Mouse (Mus musculus): ENCODE measurements around the gene Ptprm.
A peak's percentile ranks its signal among the peaks of the same experiment; 100 is the strongest.

The Ptprm gene

DNA sequence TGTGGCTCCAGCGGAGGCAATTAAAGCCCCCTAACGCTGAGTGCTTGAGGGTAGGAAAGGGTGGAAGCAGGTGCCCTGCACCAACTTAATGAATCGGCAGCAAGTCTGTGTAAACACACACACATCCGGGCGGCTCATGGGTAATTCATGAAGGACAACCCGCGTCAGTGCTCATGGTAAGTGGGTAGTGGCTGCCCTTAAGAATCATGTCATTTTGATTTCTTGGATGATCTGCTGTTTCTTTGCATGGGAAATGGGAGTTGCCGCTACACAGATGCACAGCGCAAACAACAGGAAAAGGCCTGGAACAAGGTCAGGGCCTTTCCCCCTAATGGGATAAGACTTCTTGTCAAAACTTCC is 633.3 kb downstream of the Ptprm start:
- no peak for DNase-seq (ENCODE audit: low read depth, low spot score)

- no peak for DNase-seq (ENCODE audit: low read depth, low spot score)
These were observed 633.9 kb downstream of the Ptprm start for GRCm38 (mm10) chr17:66720200-66720991.

DNA sequence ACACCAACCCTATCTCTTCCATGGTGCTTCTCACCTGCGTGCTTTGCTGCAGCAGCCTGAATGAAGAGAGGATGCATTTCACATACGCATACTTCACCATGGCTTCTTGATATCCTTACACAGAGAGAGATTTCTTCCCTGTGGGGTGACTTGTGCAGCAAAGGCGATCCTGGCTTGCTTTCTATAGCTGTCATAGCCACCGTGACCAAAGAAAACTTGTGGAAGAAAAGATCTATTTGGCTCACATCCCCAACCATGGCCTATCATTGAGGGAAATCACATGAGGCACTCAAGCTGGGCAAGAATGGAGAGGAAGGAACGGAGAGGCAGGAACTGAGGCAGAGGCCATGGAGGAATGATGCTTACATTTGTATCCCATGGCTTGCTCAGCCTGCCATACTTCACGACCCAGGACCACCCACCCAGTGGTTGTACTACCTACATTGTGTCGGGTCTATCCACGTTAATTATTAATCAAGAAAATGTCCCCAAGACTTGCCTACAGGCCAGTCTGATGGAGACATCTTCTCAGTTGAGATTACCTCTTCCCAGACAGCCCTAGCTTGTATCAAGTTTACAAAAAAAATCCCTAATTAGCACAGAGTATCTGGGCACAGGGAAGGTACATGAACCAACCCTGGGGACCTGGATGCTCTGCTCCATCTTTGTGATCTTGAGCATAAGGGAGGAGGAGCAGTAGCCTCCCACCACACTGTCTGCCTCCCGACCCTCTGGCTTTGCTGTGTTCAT is 641.6 kb downstream of the Ptprm start:
- no peak for DNase-seq (ENCODE audit: low read depth, low spot score)

- no peak for DNase-seq (ENCODE audit: low read depth, low spot score)
These were observed 642.8 kb downstream of the Ptprm start for GRCm38 (mm10) chr17:66711221-66712016.

DNA sequence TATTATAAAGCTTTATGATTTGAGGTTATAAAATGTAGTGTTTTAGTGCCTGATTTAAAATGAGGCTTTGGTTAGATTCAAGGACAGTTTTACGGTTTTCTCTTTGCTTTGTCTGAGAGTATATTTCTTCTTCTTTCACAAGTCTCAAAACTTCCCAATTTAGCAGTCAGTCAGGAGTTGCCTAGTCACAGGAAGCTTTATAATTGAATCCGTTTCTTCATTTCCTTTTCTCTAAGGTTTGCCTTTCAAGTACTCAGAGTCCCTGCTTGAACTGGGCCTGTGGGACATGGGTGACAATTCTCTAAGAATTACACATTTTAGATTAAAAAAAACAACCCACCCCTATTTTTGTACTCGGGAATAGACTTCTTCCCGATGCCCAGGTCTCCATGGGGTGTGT is 643.7 kb downstream of the Ptprm start:
- no peak for DNase-seq (ENCODE audit: low read depth, low spot score)

DNA sequence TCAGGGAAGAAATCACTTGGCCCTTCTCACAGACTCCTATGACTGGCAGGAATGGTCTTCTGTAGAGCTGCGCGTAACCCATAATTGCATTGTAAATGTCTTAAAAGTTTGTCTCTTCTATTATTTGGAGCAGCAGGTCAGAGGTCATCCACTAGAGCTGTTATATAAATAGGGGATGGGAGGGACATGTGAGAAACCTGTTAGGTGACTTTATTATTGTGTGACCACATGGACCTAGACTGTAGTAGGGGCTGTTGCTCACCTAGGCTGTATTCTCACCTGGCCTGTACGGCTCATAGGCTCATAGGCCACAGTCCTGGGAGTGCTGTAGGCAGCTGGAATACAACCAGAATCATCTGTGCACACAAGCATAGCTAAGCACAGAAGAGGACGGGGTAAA is 645.5 kb downstream of the Ptprm start:
- DNase-seq (ENCODE audit: low read depth, low spot score) = no peak

DNA sequence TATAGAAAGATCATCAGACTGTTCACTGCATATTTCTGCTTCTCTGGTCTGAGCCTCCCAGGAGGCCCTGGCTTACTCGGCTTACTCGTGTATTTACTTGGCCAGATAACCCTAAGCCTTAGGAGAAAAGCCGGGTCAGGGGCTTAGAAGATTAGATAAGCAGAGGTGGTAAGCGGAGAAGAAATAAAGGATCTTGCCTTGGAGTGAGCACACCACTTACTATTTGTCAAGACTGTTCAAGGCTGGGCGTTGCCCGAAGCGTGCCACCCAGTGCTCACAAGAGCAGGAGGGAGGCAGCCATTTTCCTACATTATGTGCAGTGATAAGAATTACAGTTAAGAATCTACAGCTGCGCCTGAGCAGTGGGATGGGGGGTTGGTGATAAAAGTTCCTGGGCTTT is 646.6 kb downstream of the Ptprm start:
- DNase-seq (ENCODE audit: low read depth, low spot score) = no peak

DNA sequence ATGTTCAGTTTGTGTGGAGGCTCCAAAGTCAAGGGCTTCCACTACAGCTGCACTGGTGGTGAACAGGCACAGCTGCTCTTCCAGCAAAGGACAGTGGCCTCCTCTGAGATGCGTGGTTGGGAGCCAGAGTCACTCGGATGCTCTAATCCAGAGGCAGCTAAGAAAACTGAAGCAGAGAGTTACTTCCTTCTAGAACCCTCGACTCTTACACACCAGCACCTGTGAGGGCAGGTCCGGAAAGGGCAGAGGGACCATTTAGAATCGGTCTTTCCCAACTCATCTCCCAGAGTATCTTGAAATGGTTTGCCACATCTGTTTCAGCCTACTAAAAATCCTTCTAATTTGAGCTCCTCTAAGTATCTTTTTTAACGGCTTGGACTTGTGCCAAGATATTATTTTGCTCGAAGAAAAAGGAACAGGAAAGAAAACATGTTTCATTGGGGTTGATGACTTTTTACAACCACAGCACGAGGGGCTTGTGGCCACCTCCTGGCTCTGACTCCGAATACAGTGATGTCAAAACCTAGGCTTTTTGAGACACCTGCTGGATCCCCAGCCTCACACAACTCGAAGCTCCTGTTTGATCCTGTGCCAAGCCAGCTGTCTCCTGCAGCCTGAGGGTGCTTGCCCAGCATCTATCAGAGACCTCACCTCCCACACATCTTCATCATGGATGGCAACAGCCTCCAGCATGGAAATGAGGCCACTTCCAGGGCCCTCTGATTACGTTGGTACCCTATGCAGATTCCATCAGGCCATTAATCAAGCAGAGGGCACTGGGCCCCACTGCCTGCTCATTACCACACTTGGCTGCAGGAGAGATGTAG is 652.7 kb downstream of the Ptprm start:
- DNase-seq (ENCODE audit: low read depth, low spot score) = no peak

- DNase-seq (ENCODE audit: low read depth, low spot score) = no peak
These were observed 654.4 kb downstream of the Ptprm start for GRCm38 (mm10) chr17:66699896-66700295.

DNA sequence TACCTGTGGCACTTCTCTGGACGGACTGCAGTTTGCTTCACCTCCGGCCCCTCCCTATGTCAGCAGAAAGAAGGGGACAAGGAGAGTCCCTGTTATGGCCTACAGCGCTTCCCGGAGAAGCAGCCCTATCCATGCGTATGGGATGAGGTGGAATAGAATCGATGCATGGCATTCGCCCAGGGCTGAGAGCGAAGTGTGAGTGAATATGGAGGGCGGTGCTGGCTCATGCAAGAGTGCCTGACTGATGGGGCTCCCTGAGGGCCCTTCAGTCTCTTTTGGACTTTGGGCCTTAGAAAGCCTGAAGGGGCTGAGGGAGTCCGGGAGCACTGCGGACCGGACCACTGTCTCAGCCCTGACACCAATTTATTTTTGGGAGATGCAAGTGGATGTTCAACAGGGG is 656.6 kb downstream of the Ptprm start:
- no peak for DNase-seq (ENCODE audit: low read depth, low spot score)

DNA sequence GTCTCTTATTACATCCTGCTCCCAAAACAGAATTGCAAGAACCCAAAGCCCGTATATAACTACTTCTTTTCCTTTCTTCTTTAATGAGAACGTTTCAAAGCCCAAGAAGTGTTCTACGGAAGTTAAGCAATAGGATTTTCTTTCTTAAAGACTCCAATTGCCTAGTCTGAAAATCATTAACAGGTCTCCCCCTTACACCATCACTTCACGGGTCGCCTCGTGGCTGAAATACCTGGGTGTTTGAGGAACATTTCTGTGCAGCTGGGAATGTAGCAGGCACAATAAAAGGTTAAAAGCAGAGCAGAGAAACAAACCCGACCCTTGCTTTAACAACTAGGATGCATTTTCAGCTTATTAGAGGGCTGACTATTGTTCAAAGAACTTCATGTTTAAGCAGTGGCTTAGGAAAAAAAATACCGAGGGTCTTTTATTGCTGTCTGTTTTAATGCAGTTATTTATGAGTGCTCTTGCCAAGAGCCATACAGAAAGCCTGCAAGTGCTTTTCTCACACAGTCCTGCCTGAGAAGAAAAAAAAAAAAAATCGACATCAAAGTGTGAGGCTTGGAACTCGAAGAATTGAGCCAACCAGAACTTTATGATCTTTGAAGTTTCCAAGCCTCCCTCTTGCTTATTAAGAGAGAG is 657.6 kb downstream of the Ptprm start:
- no peak for DNase-seq (ENCODE audit: low read depth, low spot score)

DNA sequence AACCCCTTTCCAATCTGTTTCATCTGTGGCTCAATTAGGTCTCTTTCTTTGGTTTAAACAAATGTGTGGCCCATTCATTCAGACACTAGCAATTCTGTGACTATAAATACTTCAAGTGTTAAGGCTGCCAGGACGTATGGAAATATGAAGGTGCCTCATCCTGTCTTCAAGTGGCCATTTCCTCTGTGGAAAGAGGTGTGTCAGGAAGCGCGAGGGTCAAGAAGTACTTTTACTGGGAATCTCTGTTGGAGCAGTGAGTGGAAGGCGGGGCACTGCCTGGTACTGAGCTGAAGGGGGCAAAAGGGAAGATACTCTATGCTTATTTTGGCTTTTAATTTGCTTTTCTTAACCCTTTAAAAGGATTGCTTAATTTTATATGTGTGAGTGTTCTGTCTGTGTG is 659.9 kb downstream of the Ptprm start:
- no peak for DNase-seq (ENCODE audit: low read depth, low spot score)

- DNase-seq (ENCODE audit: low read depth, low spot score) = no peak
These were observed 660.5 kb downstream of the Ptprm start for GRCm38 (mm10) chr17:66693676-66694304.

DNA sequence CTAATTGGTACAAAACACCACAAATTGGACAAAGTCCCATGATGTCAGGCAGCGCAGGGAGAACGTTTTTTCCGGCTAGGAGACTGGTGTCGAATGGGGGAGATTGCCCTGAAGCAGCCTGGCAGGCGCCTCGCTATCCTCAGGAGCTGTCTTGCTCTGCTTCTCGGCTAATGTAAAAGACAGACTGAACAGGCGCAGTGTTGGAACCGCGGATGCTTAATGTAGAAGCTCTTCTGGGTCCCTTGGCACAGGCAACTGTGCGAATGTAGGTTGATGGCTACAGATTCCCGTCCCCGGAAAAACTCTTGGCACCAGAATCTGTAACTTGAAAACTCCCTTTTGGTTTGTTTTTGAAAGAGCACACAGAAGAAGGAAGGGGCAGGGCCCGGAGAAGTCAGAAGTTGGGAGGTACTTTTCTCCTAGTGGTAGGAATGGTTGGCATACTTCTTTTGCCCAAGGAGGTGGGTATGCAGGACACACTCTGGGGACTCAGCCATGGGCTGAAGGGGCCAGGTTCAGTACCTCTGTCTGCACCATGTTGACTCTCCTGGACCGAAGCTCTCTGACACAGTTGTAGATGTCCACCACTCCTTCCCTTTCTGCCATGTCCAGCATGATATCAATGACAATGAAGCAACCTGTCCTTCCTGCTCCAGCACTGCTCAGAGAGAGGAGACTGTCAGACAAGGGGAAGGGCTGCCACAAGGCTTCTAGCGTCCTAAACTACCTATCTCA is 661.1 kb downstream of the Ptprm start:
- DNase-seq (ENCODE audit: low read depth, low spot score) = no peak

- no peak for DNase-seq (ENCODE audit: low read depth, low spot score)
These were observed 666.1 kb downstream of the Ptprm start for GRCm38 (mm10) chr17:66688179-66688578.

DNA sequence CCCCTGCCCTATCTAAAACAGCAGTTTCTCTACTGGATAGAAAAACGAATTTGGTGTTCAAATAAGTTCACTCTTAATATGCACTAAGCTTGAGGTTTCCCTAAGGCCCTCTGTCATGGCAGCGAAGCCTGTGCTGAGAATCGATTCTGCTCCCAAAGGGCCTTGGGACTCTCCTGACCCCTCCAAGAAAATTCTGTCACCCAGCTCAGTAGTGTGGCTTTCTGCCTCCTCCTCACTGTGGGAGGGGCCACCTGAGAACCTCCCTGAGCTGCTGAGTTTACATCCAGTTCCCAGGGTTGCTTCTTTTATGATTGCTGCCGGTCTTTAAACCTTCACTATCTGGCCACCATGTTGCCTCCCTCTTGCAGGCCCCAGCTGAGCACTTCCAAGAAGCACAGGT is 666.7 kb downstream of the Ptprm start:
- no peak for DNase-seq (ENCODE audit: low read depth, low spot score)

- peak; percentile 64 for DNase-seq (ENCODE audit: low read depth, low spot score)
These were observed 667.4 kb downstream of the Ptprm start for GRCm38 (mm10) chr17:66686701-66687489.

DNA sequence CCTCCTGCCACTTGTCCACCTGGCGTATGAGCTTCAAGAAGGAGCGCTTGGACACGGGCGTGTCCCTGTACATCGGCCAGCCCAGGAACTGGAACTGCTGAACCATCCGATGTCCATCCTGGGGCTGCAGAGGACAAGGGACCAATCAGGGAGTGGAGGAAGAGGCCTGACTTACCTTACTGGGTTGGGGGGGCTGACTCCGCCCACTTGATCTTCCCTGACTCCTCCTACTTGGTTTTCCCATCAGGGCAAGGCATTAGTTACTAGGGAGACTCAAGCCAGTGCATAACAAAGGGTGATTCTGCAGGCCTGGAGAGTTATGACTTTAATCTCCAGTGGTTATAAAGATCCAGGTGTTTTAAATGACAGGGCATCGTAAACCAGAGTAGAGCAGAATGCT is 670.8 kb downstream of the Ptprm start:
- DNase-seq (ENCODE audit: low read depth, low spot score) = no peak

- DNase-seq (ENCODE audit: low read depth, low spot score) = no peak
These were observed 673.6 kb downstream of the Ptprm start for GRCm38 (mm10) chr17:66680662-66681061.
